Mouse (Mus musculus): ENCODE data around the gene Cacng3.

- peak; percentile 55; the same call in 1 of the 2 replicates for TF ChIP-seq CTCF (IDR thresholded peaks at IDR 0.05; ENCODE audit: borderline replicate concordance, insufficient read depth, low read depth, low read length)
- no peak for TF ChIP-seq POLR2A (IDR thresholded peaks at IDR 0.05; ENCODE audit: borderline replicate concordance, insufficient read depth, low read length)
Measured at GRCm38 (mm10) chr7:122667903-122668302, 2.4 kb upstream of the Cacng3 start.

All from cerebellum, adult 2 months (tissue).